Mouse (Mus musculus): ENCODE results near the gene Trim8. TPM values are rescaled to one million over a fixed set of nuclear protein-coding genes. Genes with fewer than 3 reads are reported as not detected.

Trim8 gene
- polyA plus RNA-seq, 1 experiment, result 42.3 TPM

GRCm38 (mm10) chr19:46502471-46503166, 1.1 kb downstream of the Trim8 start:
- H3ac ChIP-seq (ENCODE audit: control insufficient read depth, insufficient read length), result peak overlapping the region; percentile 85
- TF ChIP-seq CEBPB (IDR thresholded peaks at IDR 0.05; ENCODE audit: insufficient read depth, poor library complexity, severe bottlenecking) (no peak), REST (IDR thresholded peaks at IDR 0.05; ENCODE audit: insufficient read depth, insufficient read length) (no peak), MYOD1 (IDR thresholded peaks at IDR 0.05; ENCODE audit: control insufficient read depth in 1 of 3, insufficient read length in 2 of 3, low read depth in 2 of 3) (peak in 2 of 3 experiments; percentile 39 to 74), TCF3 (IDR thresholded peaks at IDR 0.05; ENCODE audit: insufficient read length, low read depth) (peak; percentile 51), E2F4 (IDR thresholded peaks at IDR 0.05; ENCODE audit: insufficient read depth) (no peak), SRF (IDR thresholded peaks at IDR 0.05; ENCODE audit: control insufficient read depth, insufficient read length, low read depth) (no peak), MYOG (IDR thresholded peaks at IDR 0.05; ENCODE audit: control insufficient read depth in 1 of 3, insufficient read depth in 1 of 3, insufficient read length in 2 of 3, low read depth in 2 of 3) (peak in 2 of 3 experiments; percentile 73 to 80), POLR2AphosphoS2 (IDR thresholded peaks at IDR 0.05; ENCODE audit: insufficient read length, low read depth) (peak; percentile 91), POLR2A (IDR thresholded peaks at IDR 0.05; ENCODE audit: insufficient read length, low read depth) (peak; percentile 77)
- H3K4me2 ChIP-seq (ENCODE audit: low read depth), result peak overlapping the region; percentile 37
- peaks cover 16% of the 10 kb centered on the region for H3K36me3 ChIP-seq (ENCODE audit: control insufficient read depth, insufficient read depth)
- no peaks in the 10 kb centered on the region for H3K27me3 ChIP-seq (ENCODE audit: control insufficient read depth, insufficient read depth, insufficient read length)
- peak overlapping the region; percentile 99 for H3K4me3 ChIP-seq
- peaks cover 47% of the 10 kb centered on the region for H3K79me2 ChIP-seq (ENCODE audit: control insufficient read depth, insufficient read depth)

- no peaks in the 10 kb centered on the region for H3K27me3 ChIP-seq (ENCODE audit: control insufficient read depth, insufficient read depth, insufficient read length)
- TF ChIP-seq CEBPB (IDR thresholded peaks at IDR 0.05; ENCODE audit: insufficient read depth, poor library complexity, severe bottlenecking) (no peak), SRF (IDR thresholded peaks at IDR 0.05; ENCODE audit: control insufficient read depth, insufficient read length, low read depth) (no peak), MYOG (IDR thresholded peaks at IDR 0.05; ENCODE audit: control insufficient read depth in 1 of 3, insufficient read depth in 1 of 3, insufficient read length in 2 of 3, low read depth in 2 of 3) (peak in 2 of 3 experiments; percentile 22 to 84), MYOD1 (IDR thresholded peaks at IDR 0.05; ENCODE audit: control insufficient read depth in 1 of 3, insufficient read length in 2 of 3, low read depth in 2 of 3) (peak; percentile 7 to 81 (median 48)), E2F4 (IDR thresholded peaks at IDR 0.05; ENCODE audit: insufficient read depth) (no peak), REST (IDR thresholded peaks at IDR 0.05; ENCODE audit: insufficient read depth, insufficient read length) (no peak), POLR2AphosphoS2 (IDR thresholded peaks at IDR 0.05; ENCODE audit: insufficient read length, low read depth) (peak; percentile 71), MAX (IDR thresholded peaks at IDR 0.05; ENCODE audit: low read depth) (no peak), TCF12 (IDR thresholded peaks at IDR 0.05; ENCODE audit: insufficient read depth, poor library complexity, severe bottlenecking) (no peak), USF1 (IDR thresholded peaks at IDR 0.05; ENCODE audit: low read depth) (no peak), TCF3 (IDR thresholded peaks at IDR 0.05; ENCODE audit: insufficient read length, low read depth) (peak; percentile 28), POLR2A (IDR thresholded peaks at IDR 0.05; ENCODE audit: insufficient read length, low read depth) (peak; percentile 63)
- peak overlapping the region; percentile 85 for H3ac ChIP-seq (ENCODE audit: control insufficient read depth, insufficient read length)
- peak overlapping the region; percentile 95 for H3K4me2 ChIP-seq (ENCODE audit: low read depth)
- H3K36me3 ChIP-seq (ENCODE audit: control insufficient read depth, insufficient read depth), result peaks cover 16% of the 10 kb centered on the region
- peak overlapping the region; percentile 99 for H3K4me3 ChIP-seq
- H3K79me2 ChIP-seq (ENCODE audit: control insufficient read depth, insufficient read depth), result peaks cover 56% of the 10 kb centered on the region
These were observed 2.0 kb downstream of the Trim8 start for GRCm38 (mm10) chr19:46503351-46504084.

- TF ChIP-seq TCF12 (IDR thresholded peaks at IDR 0.05; ENCODE audit: insufficient read depth, poor library complexity, severe bottlenecking) (peak; percentile 13), CEBPB (IDR thresholded peaks at IDR 0.05; ENCODE audit: insufficient read depth, poor library complexity, severe bottlenecking) (0 out of 2 replicates have a peak, but pooled peaks have one; percentile 8), POLR2AphosphoS2 (IDR thresholded peaks at IDR 0.05; ENCODE audit: insufficient read length, low read depth) (peak; percentile 40), TCF3 (IDR thresholded peaks at IDR 0.05; ENCODE audit: insufficient read length, low read depth) (no peak), USF1 (IDR thresholded peaks at IDR 0.05; ENCODE audit: low read depth) (no peak)
- Histone ChIP-seq H3K36me3 (ENCODE audit: control insufficient read depth, insufficient read depth) (peaks cover 19% of the 10 kb centered on the region), H3K79me2 (ENCODE audit: control insufficient read depth, insufficient read depth) (peaks cover 62% of the 10 kb centered on the region), H3K4me2 (ENCODE audit: low read depth) (peak overlapping the region; percentile 95), H3K4me3 (peak overlapping the region; percentile 99), H3ac (ENCODE audit: control insufficient read depth, insufficient read length) (peak overlapping the region; percentile 85), H3K27me3 (ENCODE audit: control insufficient read depth, insufficient read depth, insufficient read length) (no peaks in the 10 kb centered on the region)
These were observed 2.6 kb downstream of the Trim8 start for GRCm38 (mm10) chr19:46504085-46504552.

- peak overlapping the region; percentile 99 for H3K4me3 ChIP-seq
- TF ChIP-seq USF1 (IDR thresholded peaks at IDR 0.05; ENCODE audit: low read depth) (no peak), MYOD1 (IDR thresholded peaks at IDR 0.05; ENCODE audit: control insufficient read depth in 1 of 3, insufficient read length in 2 of 3, low read depth in 2 of 3) (no peak), MYOG (IDR thresholded peaks at IDR 0.05; ENCODE audit: control insufficient read depth in 1 of 3, insufficient read depth in 1 of 3, insufficient read length in 2 of 3, low read depth in 2 of 3) (no peak), CEBPB (IDR thresholded peaks at IDR 0.05; ENCODE audit: insufficient read depth, poor library complexity, severe bottlenecking) (no peak), SRF (IDR thresholded peaks at IDR 0.05; ENCODE audit: control insufficient read depth, insufficient read length, low read depth) (no peak), REST (IDR thresholded peaks at IDR 0.05; ENCODE audit: insufficient read depth, insufficient read length) (peak; percentile 13), TCF3 (IDR thresholded peaks at IDR 0.05; ENCODE audit: insufficient read length, low read depth) (no peak), TCF12 (IDR thresholded peaks at IDR 0.05; ENCODE audit: insufficient read depth, poor library complexity, severe bottlenecking) (no peak), E2F4 (IDR thresholded peaks at IDR 0.05; ENCODE audit: insufficient read depth) (no peak), POLR2AphosphoS2 (IDR thresholded peaks at IDR 0.05; ENCODE audit: insufficient read length, low read depth) (peak; percentile 56), MAX (IDR thresholded peaks at IDR 0.05; ENCODE audit: low read depth) (no peak), POLR2A (IDR thresholded peaks at IDR 0.05; ENCODE audit: insufficient read length, low read depth) (peak; percentile 52)
- peak overlapping the region; percentile 95 for H3K4me2 ChIP-seq (ENCODE audit: low read depth)
- H3K27me3 ChIP-seq (ENCODE audit: control insufficient read depth, insufficient read depth, insufficient read length), result no peaks in the 10 kb centered on the region
- H3K36me3 ChIP-seq (ENCODE audit: control insufficient read depth, insufficient read depth), result peaks cover 19% of the 10 kb centered on the region
- peak overlapping the region; percentile 2 for H3ac ChIP-seq (ENCODE audit: control insufficient read depth, insufficient read length)
- H3K79me2 ChIP-seq (ENCODE audit: control insufficient read depth, insufficient read depth), result peaks cover 70% of the 10 kb centered on the region
These were observed 3.4 kb downstream of the Trim8 start for GRCm38 (mm10) chr19:46504822-46505417.
